Mouse (Mus musculus) erythroblast, adult 5-6 weeks (primary cell): ENCODE measurements at regions not wholly inside any gene's neighbourhood (a gene's known extent, or its start where the extent isn't known, plus 50 kb on each side); places are given as distances from the start of the nearest gene placed in this dataset.

Experiments used
- ATAC-seq: replicated peaks from 2 replicates; pipeline ENCODE4 v1.8.0; 2016; ENCODE audit warnings: moderate number of reproducible peaks, mild to moderate bottlenecking, moderate TSS enrichment, inconsistent platforms; ENCODE audit not compliant: poor library complexity, low FRiP score, severe bottlenecking

DNA sequence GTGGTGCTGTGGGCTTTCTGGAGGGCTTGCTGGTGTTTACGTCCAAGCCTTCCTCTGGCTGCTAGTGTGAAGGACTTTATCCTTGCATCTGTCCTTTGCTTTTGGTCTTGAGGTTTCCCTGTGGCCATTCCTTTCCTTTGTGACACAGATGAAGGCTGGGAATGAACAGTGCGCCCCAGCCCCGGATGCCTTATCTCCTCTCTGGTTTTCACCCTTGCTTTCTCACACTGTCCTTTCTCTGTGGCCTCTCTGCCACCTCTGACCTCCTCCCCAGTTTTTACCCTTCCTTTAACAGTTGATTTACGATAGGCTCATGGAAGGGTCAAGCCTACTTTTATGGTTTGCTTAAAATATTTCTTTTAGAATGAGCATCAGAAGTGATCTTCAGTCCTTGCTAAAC lies 53.2 kb downstream of the Gas1 start:
- no peak for ATAC-seq

- ATAC-seq: no peak
Observed at GRCm38 (mm10) chr13:60123174-60123587, 54.0 kb downstream of the Gas1 start.

DNA sequence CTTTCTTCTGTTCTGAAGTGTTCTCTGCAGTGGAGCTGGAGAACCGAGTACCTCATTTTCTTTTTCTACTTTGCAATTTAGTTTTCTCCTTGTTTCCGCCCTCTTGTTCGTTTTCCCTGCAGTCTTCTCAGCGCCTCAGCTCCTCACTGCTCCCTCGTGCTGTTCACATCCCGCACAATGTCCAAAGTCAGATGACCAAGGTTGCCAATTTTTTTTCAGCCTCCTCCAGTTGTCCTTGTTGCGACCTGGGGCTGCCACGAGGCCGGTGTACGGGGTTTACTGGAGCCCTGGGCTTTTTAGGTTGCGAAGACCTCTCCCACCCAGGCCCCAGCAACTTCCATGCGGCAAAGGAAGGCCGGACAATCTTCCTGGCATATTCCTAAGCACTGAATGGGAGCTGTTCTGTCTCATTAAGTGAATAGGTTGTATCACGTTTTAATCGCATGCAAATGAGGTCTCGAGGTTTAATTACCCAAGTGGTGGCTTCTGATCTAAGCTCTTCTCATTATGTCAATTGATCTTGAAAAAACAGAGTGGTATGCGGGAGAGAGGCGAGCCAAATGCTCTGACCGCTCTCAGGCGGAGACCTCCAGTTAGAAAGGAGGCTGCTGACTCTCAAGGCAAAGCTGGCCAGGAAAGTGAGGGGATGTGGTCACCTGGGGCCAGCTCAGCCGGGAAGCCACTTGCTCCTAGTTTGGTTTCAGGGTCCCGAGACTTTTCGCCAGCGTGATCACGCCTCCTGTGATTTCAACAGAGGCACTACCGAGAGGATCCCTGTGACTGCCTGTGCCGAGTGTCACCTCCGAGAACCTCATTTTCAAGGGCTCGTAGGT lies 54.6 kb downstream of the Gas1 start:
- no peak for ATAC-seq

DNA sequence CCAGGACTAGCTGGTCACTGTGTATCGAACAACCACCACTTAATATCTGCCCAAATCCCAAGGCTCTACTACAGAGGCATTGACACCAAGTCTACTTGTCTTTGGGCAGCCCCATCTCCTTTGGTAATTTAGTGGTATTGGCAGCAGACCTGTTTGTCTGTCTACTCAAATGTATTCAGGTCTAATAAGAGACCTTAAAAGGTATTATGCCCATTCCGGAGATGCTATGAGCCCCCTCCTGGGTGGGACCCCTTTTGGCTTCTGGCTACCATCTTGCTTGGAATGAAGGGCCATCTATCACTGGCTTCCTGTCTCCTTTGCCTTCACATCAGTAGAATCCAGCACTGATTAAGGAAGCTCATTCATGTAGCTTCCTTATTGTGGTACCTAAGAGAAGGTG lies 65.7 kb downstream of the Gas1 start:
- no peak for ATAC-seq

GRCm38 (mm10) chr13:60110079-60110846 lies 66.9 kb downstream of the Gas1 start:
- no peak for ATAC-seq

- no peak for ATAC-seq
Observed at GRCm38 (mm10) chr13:60105286-60105685, 71.9 kb downstream of the Gas1 start.

GRCm38 (mm10) chr13:60101651-60102050 lies 75.5 kb downstream of the Gas1 start:
- no peak for ATAC-seq

GRCm38 (mm10) chr13:60100130-60101112 lies 76.7 kb downstream of the Gas1 start:
- ATAC-seq: no peak

- ATAC-seq: no peak
Observed at GRCm38 (mm10) chr13:60099469-60100129, 77.6 kb downstream of the Gas1 start.

- ATAC-seq: no peak
Observed at GRCm38 (mm10) chr13:60098394-60098793, 78.8 kb downstream of the Gas1 start.

DNA sequence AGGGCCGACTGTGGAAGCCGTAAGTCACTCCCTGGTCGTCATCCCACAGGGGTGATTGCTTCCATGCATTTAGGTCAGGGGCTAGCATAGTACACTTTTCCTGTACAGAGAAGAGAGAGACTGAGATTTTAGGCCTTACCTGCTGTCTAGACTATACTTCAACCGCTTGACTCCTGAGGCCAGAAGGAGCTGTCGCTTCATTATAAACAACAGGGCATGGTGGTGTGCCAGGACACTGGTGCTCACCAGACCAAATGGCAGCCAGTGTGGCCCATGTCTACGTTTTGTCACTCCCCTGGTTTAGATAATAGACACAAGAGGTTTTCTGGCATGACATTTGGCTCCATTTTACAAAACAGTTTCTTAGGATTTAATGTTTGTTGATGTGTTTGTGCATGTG lies 79.4 kb downstream of the Gas1 start:
- no peak for ATAC-seq

DNA sequence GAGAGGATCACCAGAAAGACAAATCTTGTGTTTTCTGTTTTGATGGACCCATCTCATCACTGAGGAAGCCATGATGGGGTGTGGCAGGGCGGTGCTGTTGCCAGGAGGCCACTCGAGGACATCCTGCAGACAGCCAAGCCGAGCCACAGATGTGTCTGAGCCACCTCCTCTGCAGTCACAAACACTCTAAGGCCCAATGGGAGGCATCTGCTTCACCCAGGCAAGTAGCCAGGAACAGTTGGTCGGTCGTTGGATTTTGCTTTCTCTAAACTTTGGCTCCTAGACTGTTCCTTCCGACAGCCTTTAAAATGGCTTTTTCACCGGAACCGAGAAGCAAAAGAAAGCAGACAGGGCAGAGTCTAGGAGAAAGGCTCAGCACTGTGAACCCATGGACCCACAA lies 90.5 kb downstream of the Gas1 start:
- no peak for ATAC-seq

- ATAC-seq: no peak
Observed at GRCm38 (mm10) chr13:60084975-60085374, 92.2 kb downstream of the Gas1 start.

GRCm38 (mm10) chr13:60084290-60084689 lies 92.9 kb downstream of the Gas1 start:
- ATAC-seq: no peak

- no peak for ATAC-seq
Observed at GRCm38 (mm10) chr13:60080113-60080512, 97.1 kb downstream of the Gas1 start.

DNA sequence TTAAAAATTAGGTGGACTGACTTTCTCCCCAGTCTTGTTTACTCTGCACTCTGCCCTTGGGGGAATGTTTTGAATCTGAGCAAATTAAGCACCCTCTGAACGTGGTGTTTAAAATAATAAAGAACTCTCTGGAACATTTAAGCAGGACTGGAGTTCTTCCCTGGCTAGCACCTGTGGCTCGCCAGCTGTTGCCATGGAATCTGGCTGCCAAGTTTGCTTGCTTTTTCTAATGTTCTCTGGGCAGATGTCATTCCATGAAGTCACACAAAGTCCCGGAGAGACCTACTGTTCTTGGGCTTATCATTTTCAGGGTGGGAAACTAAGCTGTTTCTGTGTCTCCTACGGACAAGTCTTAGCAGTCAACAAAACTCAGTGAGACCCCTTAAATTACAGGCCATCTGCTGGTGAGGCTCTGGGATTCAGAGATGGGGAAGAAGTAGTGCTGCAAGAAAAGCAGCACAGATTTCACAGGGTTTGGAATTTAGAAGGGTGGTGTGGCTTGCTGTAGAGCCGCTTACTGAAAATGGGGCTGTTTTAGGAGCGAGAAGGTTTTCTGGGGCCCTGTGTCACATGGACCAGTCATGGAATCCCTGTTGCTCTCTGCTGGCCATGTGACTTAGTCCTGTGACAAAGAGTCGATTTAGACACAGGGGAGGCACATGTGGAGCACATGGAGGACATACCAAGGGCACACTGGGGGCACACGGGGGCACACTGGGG lies 98.7 kb downstream of the Gas1 start:
- ATAC-seq: no peak

DNA sequence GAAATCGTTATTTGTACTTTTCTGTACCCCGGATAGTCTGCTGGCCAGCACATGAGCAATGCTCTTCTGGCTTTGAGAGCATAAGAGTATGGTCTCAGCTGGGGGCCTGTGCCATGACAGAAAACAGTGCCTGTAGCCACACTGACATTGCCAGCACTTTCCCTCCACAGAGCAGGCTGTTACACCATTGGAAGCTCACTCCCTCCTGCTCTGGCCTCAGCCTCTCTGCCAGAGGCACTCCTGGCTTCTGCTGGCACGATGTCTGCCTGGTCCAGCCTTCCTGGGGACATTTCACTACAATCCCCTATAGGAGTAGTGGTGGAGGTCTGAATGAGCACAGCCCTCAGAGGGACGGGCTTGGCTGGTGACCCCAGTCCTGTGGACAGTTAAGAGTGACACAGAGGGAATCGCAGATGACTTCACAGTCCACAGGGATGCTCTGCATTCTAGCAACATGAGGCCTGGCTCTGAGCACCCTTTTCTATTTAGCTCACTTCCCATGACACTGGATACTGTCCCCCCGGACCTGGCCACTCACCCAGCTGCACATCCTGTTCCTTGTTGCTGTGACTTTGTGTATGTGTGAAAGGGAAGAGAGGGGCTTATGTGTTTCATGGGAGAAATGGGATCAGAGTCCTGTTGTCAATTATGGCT lies 100.9 kb downstream of the Gas1 start:
- no peak for ATAC-seq

DNA sequence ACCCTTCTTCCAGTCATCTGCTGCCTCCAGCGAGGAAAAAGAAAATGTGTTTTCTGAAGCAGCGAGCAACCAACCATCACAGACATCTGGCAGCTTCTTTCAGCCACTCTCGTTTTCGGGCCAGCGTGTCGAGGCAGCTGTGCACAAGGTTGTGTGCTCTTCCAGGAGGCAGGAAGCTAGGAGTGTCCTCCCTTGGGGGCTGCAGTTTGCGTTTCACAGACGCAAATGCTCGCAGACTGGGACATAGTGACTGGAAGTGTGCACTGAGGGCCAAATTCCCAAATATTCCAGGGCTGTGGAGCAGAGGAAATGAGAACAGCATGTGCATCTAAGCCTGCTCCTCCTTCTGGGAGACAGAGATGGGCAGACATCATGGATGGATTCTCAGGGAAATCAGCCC lies 105.6 kb downstream of the Gas1 start:
- no peak for ATAC-seq
